Mouse (Mus musculus): ENCODE data around the gene Synj1. TPM values are rescaled to one million over a fixed set of nuclear protein-coding genes. Genes with fewer than 3 reads are reported as not detected.

Gene Synj1
- polyA plus RNA-seq (2015; fragmentation: Nextera tagmentation; extraction: Ambion mirVana): 51.7 and 55.3 TPM in 2 replicates

- WGBS: under 1% methylated on average over 65 of the region's 66 CpGs
Observed at GRCm38 (mm10) chr16:91011021-91011683, at the start of gene Synj1. Gene Synj1 (minus strand): TSS chr16:91011308.

GRCm38 (mm10) chr16:91057741-91058140, 46.6 kb upstream of the Synj1 start:
- H3K9ac ChIP-seq: no peak overlapping the region
- ATAC-seq (replicated peaks): no peak
- 87% methylated on average over 6 of the region's 6 CpGs for WGBS
- H3K27me3 ChIP-seq (replicated peaks): no peaks in the 10 kb centered on the region
- H3K4me3 ChIP-seq: no peak overlapping the region
- no peak overlapping the region for H3K27ac ChIP-seq
- H3K9me3 ChIP-seq: no peaks in the 10 kb centered on the region
- H3K4me2 ChIP-seq: no peak overlapping the region
- no peaks in the 10 kb centered on the region for H3K36me3 ChIP-seq (replicated peaks)
- no peaks in the 10 kb centered on the region for H3K4me1 ChIP-seq

More at GRCm38 (mm10) chr16:91011021-91011683, at the start of gene Synj1:
- Histone ChIP-seq H3K9ac (peak within 1 kb of the TSS; percentile 91), H3K27ac (peak within 1 kb of the TSS; percentile 98), H3K4me3 (peak within 1 kb of the TSS; percentile 98), H3K4me2 (peak within 1 kb of the TSS; percentile 83), H3K9me3 (no peaks in the 10 kb centered on the region), H3K36me3 (replicated peaks) (peaks cover 21% of the 10 kb centered on the region), H3K27me3 (replicated peaks) (no peaks in the 10 kb centered on the region), H3K4me1 (peaks cover 22% of the 10 kb centered on the region)
- peak; percentile 97 for ATAC-seq (replicated peaks)

- H3K9ac ChIP-seq: no peak overlapping the region
Observed at GRCm38 (mm10) chr16:91057261-91057660, 46.2 kb upstream of the Synj1 start.

GRCm38 (mm10) chr16:91056043-91056821, 45.1 kb upstream of the Synj1 start:
- H3K27me3 ChIP-seq (replicated peaks): no peaks in the 10 kb centered on the region

More at GRCm38 (mm10) chr16:91057261-91057660, 46.2 kb upstream of the Synj1 start:
- 91% methylated on average over 4 of the region's 4 CpGs for WGBS
- Histone ChIP-seq H3K36me3 (replicated peaks) (no peaks in the 10 kb centered on the region), H3K9me3 (no peaks in the 10 kb centered on the region), H3K4me1 (no peaks in the 10 kb centered on the region), H3K4me3 (no peak overlapping the region), H3K27me3 (replicated peaks) (no peaks in the 10 kb centered on the region), H3K4me2 (no peak overlapping the region), H3K27ac (no peak overlapping the region)
- ATAC-seq (replicated peaks): no peak

GRCm38 (mm10) chr16:91055150-91055549, 44.0 kb upstream of the Synj1 start:
- no peaks in the 10 kb centered on the region for H3K27me3 ChIP-seq (replicated peaks)
- no peak for ATAC-seq (replicated peaks)
- no peak overlapping the region for H3K4me3 ChIP-seq
- H3K4me2 ChIP-seq: no peak overlapping the region
- WGBS: 83% methylated on average over 5 of the region's 5 CpGs
- no peaks in the 10 kb centered on the region for H3K36me3 ChIP-seq (replicated peaks)
- H3K4me1 ChIP-seq: no peaks in the 10 kb centered on the region
- no peak overlapping the region for H3K9ac ChIP-seq
- H3K27ac ChIP-seq: no peak overlapping the region
- no peaks in the 10 kb centered on the region for H3K9me3 ChIP-seq

More at GRCm38 (mm10) chr16:91056043-91056821, 45.1 kb upstream of the Synj1 start:
- Histone ChIP-seq H3K4me1 (no peaks in the 10 kb centered on the region), H3K36me3 (replicated peaks) (no peaks in the 10 kb centered on the region), H3K27ac (no peak overlapping the region), H3K4me3 (no peak overlapping the region), H3K9me3 (no peaks in the 10 kb centered on the region), H3K4me2 (no peak overlapping the region), H3K9ac (no peak overlapping the region)
- ATAC-seq (replicated peaks): no peak
- 62% methylated on average over 16 of the region's 16 CpGs for WGBS

GRCm38 (mm10) chr16:91053599-91053998, 42.5 kb upstream of the Synj1 start:
- Histone ChIP-seq H3K27me3 (replicated peaks) (no peaks in the 10 kb centered on the region; the same call in 1 of the 2 replicates), H3K4me1 (no peaks in the 10 kb centered on the region), H3K27ac (no peak overlapping the region), H3K36me3 (replicated peaks) (no peaks in the 10 kb centered on the region), H3K9me3 (no peaks in the 10 kb centered on the region), H3K9ac (no peak overlapping the region), H3K4me2 (no peak overlapping the region), H3K4me3 (no peak overlapping the region)
- WGBS: 56% methylated on average over 8 of the region's 8 CpGs
- no peak for ATAC-seq (replicated peaks)

GRCm38 (mm10) chr16:91045511-91045910, 34.4 kb upstream of the Synj1 start:
- no peak overlapping the region for H3K4me2 ChIP-seq
- no peak overlapping the region for H3K9ac ChIP-seq
- H3K27ac ChIP-seq: no peak overlapping the region
- no peaks in the 10 kb centered on the region for H3K9me3 ChIP-seq
- peaks cover 25% of the 10 kb centered on the region for H3K4me1 ChIP-seq
- WGBS: 57% methylated on average over 8 of the region's 8 CpGs
- peak overlapping the region; percentile 88; the same call in 1 of the 2 replicates for H3K4me3 ChIP-seq
- H3K27me3 ChIP-seq (replicated peaks): no peaks in the 10 kb centered on the region; the same call in 1 of the 2 replicates
- no peak for ATAC-seq (replicated peaks)
- no peaks in the 10 kb centered on the region for H3K36me3 ChIP-seq (replicated peaks)

GRCm38 (mm10) chr16:91044270-91045182, 33.4 kb upstream of the Synj1 start, which contains the start of gene Paxbp1:
Gene Paxbp1 (minus strand): TSS chr16:91044543.
- H3K27me3 ChIP-seq (replicated peaks): no peaks in the 10 kb centered on the region; the same call in 1 of the 2 replicates
- WGBS: 2% methylated on average over 70 of the region's 70 CpGs
- peak within 1 kb of the TSS; percentile 97 for H3K9ac ChIP-seq
- no peaks in the 10 kb centered on the region for H3K36me3 ChIP-seq (replicated peaks)
- peak within 1 kb of the TSS; percentile 88 for H3K4me3 ChIP-seq
- peak; percentile 97 for ATAC-seq (replicated peaks)
- peaks cover 25% of the 10 kb centered on the region for H3K4me1 ChIP-seq
- peak within 1 kb of the TSS; percentile 96 for H3K27ac ChIP-seq
- no peaks in the 10 kb centered on the region for H3K9me3 ChIP-seq
- H3K4me2 ChIP-seq: peak within 1 kb of the TSS; percentile 66

- no peaks in the 10 kb centered on the region for H3K9me3 ChIP-seq
- peak overlapping the region; percentile 88 for H3K4me3 ChIP-seq
- peaks cover 25% of the 10 kb centered on the region for H3K4me1 ChIP-seq
- peak overlapping the region; percentile 66 for H3K4me2 ChIP-seq
- WGBS: under 1% methylated on average over 59 of the region's 63 CpGs
- peak overlapping the region; percentile 97 for H3K9ac ChIP-seq
- H3K27me3 ChIP-seq (replicated peaks): no peaks in the 10 kb centered on the region; the same call in 1 of the 2 replicates
- H3K27ac ChIP-seq: peak overlapping the region; percentile 96
- ATAC-seq (replicated peaks): peak; percentile 80
- no peaks in the 10 kb centered on the region for H3K36me3 ChIP-seq (replicated peaks)
Observed at GRCm38 (mm10) chr16:91043461-91044248, 32.5 kb upstream of the Synj1 start.

- Histone ChIP-seq H3K27me3 (replicated peaks) (no peaks in the 10 kb centered on the region), H3K27ac (no peak overlapping the region), H3K4me1 (peaks cover 25% of the 10 kb centered on the region), H3K4me2 (peak overlapping the region; percentile 66), H3K9me3 (no peaks in the 10 kb centered on the region), H3K4me3 (peak overlapping the region; percentile 88), H3K9ac (peak overlapping the region; percentile 31; the same call in 1 of the 2 replicates), H3K36me3 (replicated peaks) (no peaks in the 10 kb centered on the region)
- ATAC-seq (replicated peaks): no peak
- WGBS: 65% methylated on average over 1 of the region's 1 CpGs
Observed at GRCm38 (mm10) chr16:91042640-91043039, 31.5 kb upstream of the Synj1 start.

- H3K27me3 ChIP-seq (replicated peaks): no peaks in the 10 kb centered on the region
- ATAC-seq (replicated peaks): no peak
- no peak overlapping the region for H3K4me2 ChIP-seq
- H3K36me3 ChIP-seq (replicated peaks): peaks cover 49% of the 10 kb centered on the region
- no peaks in the 10 kb centered on the region for H3K4me1 ChIP-seq
- 93% methylated on average over 10 of the region's 10 CpGs for WGBS
- H3K9ac ChIP-seq: no peak overlapping the region
- H3K27ac ChIP-seq: no peak overlapping the region
- no peak overlapping the region for H3K4me3 ChIP-seq
- H3K9me3 ChIP-seq: no peaks in the 10 kb centered on the region
Observed at GRCm38 (mm10) chr16:91035866-91036265, 24.8 kb upstream of the Synj1 start.

Data from midbrain, embryonic 15.5 days (tissue).